Mouse (Mus musculus): ENCODE measurements at regions not wholly inside any gene's neighbourhood (a gene's known extent, or its start where the extent isn't known, plus 50 kb on each side); places are given as distances from the start of the nearest gene placed in this dataset. TPM values are rescaled to one million over a fixed set of nuclear protein-coding genes. Genes with fewer than 3 reads are reported as not detected.
A peak's percentile ranks its signal among the peaks of the same experiment; 100 is the strongest.

MicroRNAs encoded in the stretch of these regions (microRNA counts, 519-probe panel; counts per million panel counts)
- microRNA mmu-miR-124: 2,319 counts per million, percentile 47 among the panel's probes with 10 or more counts

Small RNA genes in the stretch of these regions (microRNA-seq; reads per million reads assigned to microRNA genes)
- not detected for gene Mir124a-1
- not detected for gene Mir3078
